Mouse (Mus musculus) G1E (cell line): ENCODE data around the gene Pdlim5. TPM values are rescaled to one million over a fixed set of nuclear protein-coding genes. Genes with fewer than 3 reads are reported as not detected.

ENCODE experiments used
- ATAC-seq: 2 replicates; pipeline ENCODE4 v1.8.0; 2016; ENCODE audit warnings: mild to moderate bottlenecking; ENCODE audit not compliant: insufficient number of reproducible peaks, poor library complexity, low FRiP score, severe bottlenecking; ENCODE audit errors: extremely low read depth
- DNase-seq: peaks from one replicate; pipeline ENCODE4 v3.0.0; 2012; ENCODE audit warnings: low spot score
- H3K27me3 ChIP-seq: 2 replicates; pipeline ENCODE4 v1.6.1; 2012; ENCODE audit warnings: mild to moderate bottlenecking, low read length, inconsistent platforms; ENCODE audit not compliant: insufficient read depth
- H3K36me3 ChIP-seq: replicated peaks from 2 replicates; pipeline ENCODE3; 2012; ENCODE audit warnings: mild to moderate bottlenecking, inconsistent platforms
- H3K4me1 ChIP-seq: 2 replicates; pipeline ENCODE4 v1.6.1; 2012; ENCODE audit warnings: low read depth, low read length, inconsistent platforms, mixed read lengths; ENCODE audit not compliant: insufficient read depth
- H3K4me3 ChIP-seq: 2 replicates; pipeline ENCODE4 v1.5.1; 2012; ENCODE audit warnings: low read depth, mild to moderate bottlenecking, inconsistent platforms, low read length, moderate library complexity, mixed read lengths
- H3K9me3 ChIP-seq: replicated peaks from 2 replicates; pipeline ENCODE4 v1.6.1; 2012; ENCODE audit warnings: inconsistent platforms
- CTCF ChIP-seq: IDR thresholded peaks from 2 replicates; pipeline ENCODE4 v1.5.1; 2012; ENCODE audit warnings: low read depth, low read length, inconsistent platforms, mixed read lengths
- GATA1 ChIP-seq: IDR thresholded peaks from 2 replicates; pipeline ENCODE4 v1.6.1; 2012; ENCODE audit warnings: borderline replicate concordance, low read length, inconsistent platforms, mixed read lengths
- GATA2 ChIP-seq: IDR thresholded peaks from 2 replicates; pipeline ENCODE4 v1.6.1; 2012; ENCODE audit warnings: low read depth, low read length, inconsistent platforms, borderline replicate concordance
- POLR2AphosphoS5 ChIP-seq: IDR thresholded peaks from 2 replicates; pipeline ENCODE4 v1.6.1; 2012; ENCODE audit warnings: low read depth, low read length, inconsistent platforms; ENCODE audit not compliant: insufficient replicate concordance
- TAL1 ChIP-seq: conservative IDR thresholded peaks from 2 replicates; pipeline ENCODE4 v1.6.1; 2012; ENCODE audit warnings: low read depth, low read length, inconsistent platforms, mixed read lengths
- polyA plus RNA-seq: library from polyadenylated mRNA; stranded (reverse); fragments of >175 nt; gene quantifications from 2 replicates; pipeline ENCODE4 v1.2.3, GENCODE M21; 2012
- total RNA-seq, 2 experiments: library from RNA; stranded (forward) in 1 of 2; stranded (reverse) in 1 of 2; fragments of 200-1000 nt in 1 of 2; fragments of >200 nt in 1 of 2; fragmentation: Nextera tagmentation in 1 of 2; gene quantifications; 2 replicates each; pipeline ENCODE4 v1.2.3; 2014 to 2017

Pdlim5 gene
- total and polyA plus RNA-seq, 3 experiments: 32.5 to 55.7 (median 33.4) TPM

GRCm38 (mm10) chr3:142279011-142279410, 116.5 kb downstream of the Pdlim5 start:
- Histone ChIP-seq H3K4me3 (no peak overlapping the region), H3K27me3 (no peaks in the 10 kb centered on the region), H3K9me3 (no peaks in the 10 kb centered on the region), H3K4me1 (peaks cover 17% of the 10 kb centered on the region), H3K36me3 (peaks cover 38% of the 10 kb centered on the region)
- TF ChIP-seq GATA2: no peak
- TF ChIP-seq POLR2AphosphoS5: no peak
- TF ChIP-seq TAL1: no peak
- TF ChIP-seq GATA1: no peak
- no peak for TF ChIP-seq CTCF
- ATAC-seq (no peak), DNase-seq (no peak)

- DNase-seq: no peak
- H3K4me1 ChIP-seq: peaks cover 12% of the 10 kb centered on the region
- no peak for ATAC-seq
- no peaks in the 10 kb centered on the region for H3K27me3 ChIP-seq
- peaks cover 35% of the 10 kb centered on the region for H3K36me3 ChIP-seq
- H3K4me3 ChIP-seq: no peak overlapping the region
- no peak for TF ChIP-seq CTCF
- no peak for TF ChIP-seq GATA1
- TF ChIP-seq POLR2AphosphoS5: no peak
- TF ChIP-seq GATA2: no peak
- no peak for TF ChIP-seq TAL1
- no peaks in the 10 kb centered on the region for H3K9me3 ChIP-seq
Measured at GRCm38 (mm10) chr3:142276506-142276905, 119.0 kb downstream of the Pdlim5 start.

- ATAC-seq (no peak), DNase-seq (no peak)
- H3K36me3 ChIP-seq: peaks cover 42% of the 10 kb centered on the region
- no peaks in the 10 kb centered on the region for H3K27me3 ChIP-seq
- H3K4me3 ChIP-seq: no peak overlapping the region
- no peak for TF ChIP-seq GATA1
- TF ChIP-seq GATA2: no peak
- TF ChIP-seq POLR2AphosphoS5: no peak
- TF ChIP-seq TAL1: no peak
- TF ChIP-seq CTCF: no peak
- H3K9me3 ChIP-seq: no peaks in the 10 kb centered on the region
- no peaks in the 10 kb centered on the region for H3K4me1 ChIP-seq
Measured at GRCm38 (mm10) chr3:142274993-142275392, 120.5 kb downstream of the Pdlim5 start.

GRCm38 (mm10) chr3:142274451-142274850, 121.0 kb downstream of the Pdlim5 start:
- peaks cover 46% of the 10 kb centered on the region for H3K36me3 ChIP-seq
- no peaks in the 10 kb centered on the region for H3K4me1 ChIP-seq
- no peaks in the 10 kb centered on the region for H3K9me3 ChIP-seq
- H3K4me3 ChIP-seq: no peak overlapping the region
- ATAC-seq (no peak), DNase-seq (no peak)
- H3K27me3 ChIP-seq: no peaks in the 10 kb centered on the region
- TF ChIP-seq CTCF: no peak
- no peak for TF ChIP-seq GATA2
- TF ChIP-seq TAL1: no peak
- TF ChIP-seq GATA1: no peak
- TF ChIP-seq POLR2AphosphoS5: no peak

- no peaks in the 10 kb centered on the region for H3K9me3 ChIP-seq
- no peak for DNase-seq
- H3K36me3 ChIP-seq: peaks cover 43% of the 10 kb centered on the region
- TF ChIP-seq TAL1 (no peak), CTCF (no peak), GATA1 (no peak), POLR2AphosphoS5 (no peak), GATA2 (no peak)
- H3K4me3 ChIP-seq: no peak overlapping the region
- H3K4me1 ChIP-seq: no peaks in the 10 kb centered on the region
- no peaks in the 10 kb centered on the region for H3K27me3 ChIP-seq
- no peak for ATAC-seq
Measured at GRCm38 (mm10) chr3:142273265-142273664, 122.2 kb downstream of the Pdlim5 start.

- Histone ChIP-seq H3K9me3 (no peaks in the 10 kb centered on the region), H3K27me3 (no peaks in the 10 kb centered on the region), H3K4me3 (no peak overlapping the region), H3K4me1 (no peaks in the 10 kb centered on the region), H3K36me3 (peaks cover 25% of the 10 kb centered on the region)
- no peak for DNase-seq
- no peak for TF ChIP-seq CTCF
- no peak for TF ChIP-seq GATA1
- no peak for TF ChIP-seq GATA2
- TF ChIP-seq TAL1: no peak
- no peak for TF ChIP-seq POLR2AphosphoS5
- no peak for ATAC-seq
Measured at GRCm38 (mm10) chr3:142256371-142256770, 139.1 kb downstream of the Pdlim5 start.

- Histone ChIP-seq H3K9me3 (no peaks in the 10 kb centered on the region), H3K36me3 (peaks cover 19% of the 10 kb centered on the region), H3K4me3 (no peak overlapping the region), H3K27me3 (no peaks in the 10 kb centered on the region), H3K4me1 (no peaks in the 10 kb centered on the region)
- DNase-seq: no peak
- TF ChIP-seq CTCF (no peak), GATA1 (no peak), GATA2 (no peak), POLR2AphosphoS5 (no peak), TAL1 (no peak)
- no peak for ATAC-seq
Measured at GRCm38 (mm10) chr3:142252086-142252485, 143.4 kb downstream of the Pdlim5 start.
